In genomic region chr1:172503111-172503997, GRCm38 (mm10) we compare ENCODE assay signal across 7 mouse cellular contexts. TPM values are rescaled to one million over a fixed set of nuclear protein-coding genes. Genes with fewer than 3 reads are reported as not detected.
DNase-seq lines count a peak whose midpoint lies in the region; ATAC-seq and TF ChIP-seq lines count a peak whose summit lies in the region.

No protein-coding gene starts in this region.

- no peak for TF ChIP-seq EP300 in MEL (IDR thresholded peaks at IDR 0.05; ENCODE audit: low read depth in 1 of 2, low read length in 2 of 2)

- H3K27ac ChIP-seq in MEL (ENCODE audit: control insufficient read depth, low read depth, low read length) = 0 out of 2 replicates have a peak overlapping the region, but pooled peaks have one; percentile 11
- peak overlapping the region; percentile 98 for H3K27ac ChIP-seq in brown adipose tissue, adult 24 weeks (replicated peaks; ENCODE audit: low read depth, low read length)
- H3K27ac ChIP-seq in heart, embryonic 16.5 days (ENCODE audit: low read length) = peak overlapping the region; percentile 69
- H3K27ac ChIP-seq in limb, embryonic 10.5 days = peak overlapping the region; percentile 15
- H3K27ac ChIP-seq in midbrain, embryonic 12.5 days (replicated peaks) = peak overlapping the region; percentile 30; the same call in 1 of the 2 replicates

- WGBS in heart, embryonic 16.5 days = 28% methylated on average over 14 of the region's 14 CpGs
- 59% methylated on average over 14 of the region's 14 CpGs for WGBS in limb, embryonic 10.5 days
- WGBS in midbrain, embryonic 12.5 days = 41% methylated on average over 14 of the region's 14 CpGs

- H3K4me2 ChIP-seq in heart, embryonic 16.5 days (ENCODE audit: low read depth, low read length) = peak overlapping the region; percentile 67
- H3K4me2 ChIP-seq in midbrain, embryonic 12.5 days (replicated peaks) = 0 out of 2 replicates have a peak overlapping the region, but pooled peaks have one; percentile 9

- no peak for TF ChIP-seq RAD21 in MEL (IDR thresholded peaks at IDR 0.05; ENCODE audit: low read depth, low read length)

- DNase-seq in MEL (ENCODE audit: low read depth, low spot score) = peak; percentile 59
- no peak for DNase-seq in limb, embryonic 10.5 days (ENCODE audit: low spot score)

- peak overlapping the region; percentile 25; the same call in 1 of the 2 replicates for H3K9ac ChIP-seq in MEL (ENCODE audit: control insufficient read depth, low read depth, low read length, poor library complexity, severe bottlenecking)
- peak overlapping the region; percentile 74 for H3K9ac ChIP-seq in heart, embryonic 16.5 days (ENCODE audit: low read length)
- 0 out of 2 replicates have a peak overlapping the region, but pooled peaks have one; percentile 2 for H3K9ac ChIP-seq in midbrain, embryonic 12.5 days (replicated peaks)

- TF ChIP-seq POLR2A in MEL (IDR thresholded peaks at IDR 0.05; ENCODE audit: control insufficient read depth in 1 of 2, insufficient read depth in 1 of 2, low read depth in 1 of 2, low read length in 2 of 2, poor library complexity in 1 of 2) = 0 out of 4 replicates have a peak, but pooled peaks of 1 of the 2 experiments have one; percentile 2

- no peak for ATAC-seq in heart, embryonic 16.5 days (replicated peaks; ENCODE audit: extremely low read depth, insufficient read depth, low FRiP score)
- no peak for ATAC-seq in midbrain, embryonic 12.5 days (ENCODE audit: low FRiP score, low read depth)
- ATAC-seq in inflammation-experienced regulatory T-cells, adult 6 months = no peak
- ATAC-seq in granulocyte monocyte progenitor cell, adult 5-6 weeks (replicated peaks; ENCODE audit: poor library complexity, severe bottlenecking) = no peak

- peaks cover 43% of the 10 kb centered on the region for H3K79me2 ChIP-seq in MEL (ENCODE audit: control insufficient read depth, insufficient read depth, low read length, poor library complexity)

- no peaks in the 10 kb centered on the region for H3K27me3 ChIP-seq in MEL (ENCODE audit: control insufficient read depth in 1 of 2, insufficient read depth in 2 of 2, low read length in 2 of 2)
- no peaks in the 10 kb centered on the region for H3K27me3 ChIP-seq in heart, embryonic 16.5 days (ENCODE audit: control insufficient read depth, insufficient read depth, low read length)
- peaks cover 29% of the 10 kb centered on the region for H3K27me3 ChIP-seq in limb, embryonic 10.5 days (ENCODE audit: low read depth, poor library complexity, severe bottlenecking)
- H3K27me3 ChIP-seq in midbrain, embryonic 12.5 days = peaks cover 49% of the 10 kb centered on the region

- TF ChIP-seq CTCF in MEL (IDR thresholded peaks at IDR 0.05 in 2 of 3, conservative IDR thresholded peaks at IDR 0.05 in 1 of 3; ENCODE audit: control insufficient read depth in 1 of 3, insufficient read depth in 1 of 3, low read depth in 2 of 3, low read length in 3 of 3, poor library complexity in 1 of 3, severe bottlenecking in 1 of 3) = no peak

- peaks cover 12 to 53% of the 10 kb centered on the region in 2 experiments for H3K4me1 ChIP-seq in MEL (ENCODE audit: control insufficient read depth in 1 of 2, insufficient read depth in 2 of 2, low read length in 2 of 2)
- peaks cover 23% of the 10 kb centered on the region for H3K4me1 ChIP-seq in brown adipose tissue, adult 24 weeks (ENCODE audit: control insufficient read depth, insufficient read depth, insufficient read length, low read length)
- H3K4me1 ChIP-seq in heart, embryonic 16.5 days (ENCODE audit: control insufficient read depth, insufficient read depth, low read length) = peaks cover 44% of the 10 kb centered on the region
- peaks cover 65% of the 10 kb centered on the region for H3K4me1 ChIP-seq in limb, embryonic 10.5 days
- H3K4me1 ChIP-seq in midbrain, embryonic 12.5 days = peaks cover 55% of the 10 kb centered on the region

- peaks cover 0 to 38% of the 10 kb centered on the region in 2 experiments; a peak in 2 of 4 replicates for H3K36me3 ChIP-seq in MEL (ENCODE audit: control insufficient read depth in 1 of 2, insufficient read depth in 2 of 2, low read length in 2 of 2)
- peaks cover 33% of the 10 kb centered on the region for H3K36me3 ChIP-seq in heart, embryonic 16.5 days (ENCODE audit: control insufficient read depth, insufficient read depth)
- peaks cover 17% of the 10 kb centered on the region for H3K36me3 ChIP-seq in limb, embryonic 10.5 days
- peaks cover 3% of the 10 kb centered on the region; the same call in 1 of the 2 replicates for H3K36me3 ChIP-seq in midbrain, embryonic 12.5 days

- no peaks in the 10 kb centered on the region for H3K9me3 ChIP-seq in MEL (replicated peaks; ENCODE audit: insufficient read depth, low read length)
- no peaks in the 10 kb centered on the region for H3K9me3 ChIP-seq in heart, embryonic 16.5 days (replicated peaks; ENCODE audit: control insufficient read depth, low read length)
- H3K9me3 ChIP-seq in limb, embryonic 10.5 days (replicated peaks) = no peaks in the 10 kb centered on the region
- no peaks in the 10 kb centered on the region for H3K9me3 ChIP-seq in midbrain, embryonic 12.5 days

- H3K4me3 ChIP-seq in MEL (ENCODE audit: control insufficient read depth in 1 of 2, insufficient read depth in 1 of 2, low read depth in 2 of 2, low read length in 2 of 2) = no peak overlapping the region
- peak overlapping the region; percentile 81 for H3K4me3 ChIP-seq in brown adipose tissue, adult 24 weeks (ENCODE audit: insufficient read depth, low read depth, low read length)
- H3K4me3 ChIP-seq in heart, embryonic 16.5 days (ENCODE audit: low read length) = peak overlapping the region; percentile 65
- H3K4me3 ChIP-seq in limb, embryonic 10.5 days = peak overlapping the region; percentile 62
- no peak overlapping the region for H3K4me3 ChIP-seq in midbrain, embryonic 12.5 days

RNA-seq across cellular contexts. Expression of gene Tagln2, which starts 3.5 kb away (rescaled TPM):
- 100 and 150 TPM in 2 replicates for total RNA-seq in MEL (2012; rRNA removed)
- polyA plus RNA-seq in MEL (2012; ENCODE audit: insufficient read depth in 1 of 2, insufficient read length in 2 of 2, low read depth in 1 of 2, low replicate concordance in 2 of 2, missing spikeins in 1 of 2) = 100 to 1,000 TPM; 332 to 581 TPM
- polyA plus RNA-seq in brown adipose tissue, adult 24 weeks (2012; ENCODE audit: insufficient read depth, insufficient read length, missing spikeins) = 26.2 and 29.3 TPM in 2 replicates
- polyA plus RNA-seq in heart, embryonic 16.5 days (2015; fragmentation: Nextera tagmentation; extraction: Ambion mirVana) = 323 and 328 TPM in 2 replicates
- 77.0 and 84.6 TPM in 2 replicates for polyA plus RNA-seq in limb, embryonic 10.5 days (2016; fragmentation: Nextera tagmentation; extraction: Ambion mirVana)
- 37.0 and 45.9 TPM in 2 replicates for polyA plus RNA-seq in midbrain, embryonic 12.5 days (2016; fragmentation: Nextera tagmentation; extraction: Ambion mirVana)
- 100 to 1,000 TPM; 260 to 650 (median 280) TPM for polyA plus RNA-seq in inflammation-experienced regulatory T-cells, adult 6 months (2017; shearing (Covaris generic))
- total RNA-seq in granulocyte monocyte progenitor cell, adult 5-6 weeks (2014; fragmentation: Nextera tagmentation) = 629 and 731 TPM in 2 replicates
- total RNA-seq in granulocyte monocyte progenitor cell, adult 5-6 weeks (2017) = 281 and 350 TPM in 2 replicates

RNA-seq across cellular contexts. Expression of gene Cfap45, which starts 17.2 kb away (rescaled TPM):
- total RNA-seq in MEL (2012; rRNA removed) = 0.29 TPM in 1 of 2 replicates, not detected in the other
- polyA plus RNA-seq in MEL (2012; ENCODE audit: insufficient read depth in 1 of 2, insufficient read length in 2 of 2, low read depth in 1 of 2, low replicate concordance in 2 of 2, missing spikeins in 1 of 2) = under 1 TPM in 1 of 2 experiments, not detected in 1; 0.40 TPM
- not detected in 2 replicates for polyA plus RNA-seq in brown adipose tissue, adult 24 weeks (2012; ENCODE audit: insufficient read depth, insufficient read length, missing spikeins)
- 3.0 and 3.2 TPM in 2 replicates for polyA plus RNA-seq in heart, embryonic 16.5 days (2015; fragmentation: Nextera tagmentation; extraction: Ambion mirVana)
- polyA plus RNA-seq in limb, embryonic 10.5 days (2016; fragmentation: Nextera tagmentation; extraction: Ambion mirVana) = 0.67 and 1.0 TPM in 2 replicates
- polyA plus RNA-seq in midbrain, embryonic 12.5 days (2016; fragmentation: Nextera tagmentation; extraction: Ambion mirVana) = 1.2 TPM in 2 replicates
- 1 to 10 TPM in 2 of 3 experiments, under 1 TPM in 1; 0.43 to 1.5 (median 1.2) TPM for polyA plus RNA-seq in inflammation-experienced regulatory T-cells, adult 6 months (2017; shearing (Covaris generic))
- not detected in 2 replicates for total RNA-seq in granulocyte monocyte progenitor cell, adult 5-6 weeks (2014; fragmentation: Nextera tagmentation)
- total RNA-seq in granulocyte monocyte progenitor cell, adult 5-6 weeks (2017) = 0.46 TPM in 1 of 2 replicates, not detected in the other

RNA-seq across cellular contexts. Expression of gene Igsf9, which starts 21.8 kb away (rescaled TPM):
- total RNA-seq in MEL (2012; rRNA removed) = 0.12 and 0.13 TPM in 2 replicates
- polyA plus RNA-seq in MEL (2012; ENCODE audit: insufficient read depth in 1 of 2, insufficient read length in 2 of 2, low read depth in 1 of 2, low replicate concordance in 2 of 2, missing spikeins in 1 of 2) = under 1 TPM in 1 of 2 experiments, not detected in 1; 0.38 TPM
- 0.96 TPM in 1 of 2 replicates, not detected in the other for polyA plus RNA-seq in brown adipose tissue, adult 24 weeks (2012; ENCODE audit: insufficient read depth, insufficient read length, missing spikeins)
- polyA plus RNA-seq in heart, embryonic 16.5 days (2015; fragmentation: Nextera tagmentation; extraction: Ambion mirVana) = 3.3 and 4.8 TPM in 2 replicates
- polyA plus RNA-seq in limb, embryonic 10.5 days (2016; fragmentation: Nextera tagmentation; extraction: Ambion mirVana) = 79.5 and 85.8 TPM in 2 replicates
- polyA plus RNA-seq in midbrain, embryonic 12.5 days (2016; fragmentation: Nextera tagmentation; extraction: Ambion mirVana) = 86.1 and 99.3 TPM in 2 replicates
- polyA plus RNA-seq in inflammation-experienced regulatory T-cells, adult 6 months (2017; shearing (Covaris generic)) = 1 to 10 TPM in 1 of 3 experiments, under 1 TPM in 1, not detected in 1; 0.50 to 1.4 TPM
- total RNA-seq in granulocyte monocyte progenitor cell, adult 5-6 weeks (2014; fragmentation: Nextera tagmentation) = not detected in 2 replicates
- not detected in 2 replicates for total RNA-seq in granulocyte monocyte progenitor cell, adult 5-6 weeks (2017)

RNA-seq across cellular contexts. Expression of gene Slamf9, which starts 28.2 kb away (rescaled TPM):
- total RNA-seq in MEL (2012; rRNA removed) = 0.23 TPM in 1 of 2 replicates, not detected in the other
- polyA plus RNA-seq in MEL (2012; ENCODE audit: insufficient read depth in 1 of 2, insufficient read length in 2 of 2, low read depth in 1 of 2, low replicate concordance in 2 of 2, missing spikeins in 1 of 2) = under 1 TPM in 1 of 2 experiments, not detected in 1; 0.38 TPM
- 3.5 and 4.5 TPM in 2 replicates for polyA plus RNA-seq in brown adipose tissue, adult 24 weeks (2012; ENCODE audit: insufficient read depth, insufficient read length, missing spikeins)
- 0.77 and 0.95 TPM in 2 replicates for polyA plus RNA-seq in heart, embryonic 16.5 days (2015; fragmentation: Nextera tagmentation; extraction: Ambion mirVana)
- 0.18 TPM in 1 of 2 replicates, not detected in the other for polyA plus RNA-seq in limb, embryonic 10.5 days (2016; fragmentation: Nextera tagmentation; extraction: Ambion mirVana)
- 0.18 TPM in 1 of 2 replicates, not detected in the other for polyA plus RNA-seq in midbrain, embryonic 12.5 days (2016; fragmentation: Nextera tagmentation; extraction: Ambion mirVana)
- polyA plus RNA-seq in inflammation-experienced regulatory T-cells, adult 6 months (2017; shearing (Covaris generic)) = under 1 TPM in 2 of 3 experiments, not detected in 1; 0.36 to 0.61 TPM
- not detected in 2 replicates for total RNA-seq in granulocyte monocyte progenitor cell, adult 5-6 weeks (2014; fragmentation: Nextera tagmentation)
- total RNA-seq in granulocyte monocyte progenitor cell, adult 5-6 weeks (2017) = 0.26 TPM in 1 of 2 replicates, not detected in the other

RNA-seq across cellular contexts. Expression of gene Vsig8, which starts 52.4 kb away (rescaled TPM):
- not detected in 2 replicates for total RNA-seq in MEL (2012; rRNA removed)
- not detected for polyA plus RNA-seq in MEL (2012; ENCODE audit: insufficient read depth in 1 of 2, insufficient read length in 2 of 2, low read depth in 1 of 2, low replicate concordance in 2 of 2, missing spikeins in 1 of 2)
- polyA plus RNA-seq in brown adipose tissue, adult 24 weeks (2012; ENCODE audit: insufficient read depth, insufficient read length, missing spikeins) = not detected in 2 replicates
- 0.32 and 0.55 TPM in 2 replicates for polyA plus RNA-seq in heart, embryonic 16.5 days (2015; fragmentation: Nextera tagmentation; extraction: Ambion mirVana)
- polyA plus RNA-seq in limb, embryonic 10.5 days (2016; fragmentation: Nextera tagmentation; extraction: Ambion mirVana) = 0.13 TPM in 1 of 2 replicates, not detected in the other
- polyA plus RNA-seq in midbrain, embryonic 12.5 days (2016; fragmentation: Nextera tagmentation; extraction: Ambion mirVana) = 0.15 TPM in 1 of 2 replicates, not detected in the other
- polyA plus RNA-seq in inflammation-experienced regulatory T-cells, adult 6 months (2017; shearing (Covaris generic)) = not detected
- total RNA-seq in granulocyte monocyte progenitor cell, adult 5-6 weeks (2014; fragmentation: Nextera tagmentation) = not detected in 2 replicates
- total RNA-seq in granulocyte monocyte progenitor cell, adult 5-6 weeks (2017) = not detected in 2 replicates

Comparison
In these comparisons a context has a peak if more than half of its experiments do, and no peak if none do; other contexts are left out.
1. H3K27ac ChIP-seq: peak in every context shown above with its lines; median percentile 98 in brown adipose tissue, adult 24 weeks; 69 in heart, embryonic 16.5 days; 30 in midbrain, embryonic 12.5 days; 15 in limb, embryonic 10.5 days; 11 in MEL.
2. H3K4me3 ChIP-seq: peak in brown adipose tissue, adult 24 weeks (single experiment), heart, embryonic 16.5 days (single experiment) and limb, embryonic 10.5 days (single experiment); none in MEL (0 of 2) and midbrain, embryonic 12.5 days (single experiment).
3. H3K9ac ChIP-seq: peak in every context shown above with its lines; median percentile 74 in heart, embryonic 16.5 days; 25 in MEL; 2 in midbrain, embryonic 12.5 days.
4. RNA of gene Igsf9, which starts 21.8 kb away (polyA plus RNA-seq): 86.1 to 99.3 TPM in midbrain, embryonic 12.5 days and 79.5 to 85.8 TPM in limb, embryonic 10.5 days; 3.3 to 4.8 TPM in heart, embryonic 16.5 days, 0.50 to 1.4 TPM in inflammation-experienced regulatory T-cells, adult 6 months, 0.38 TPM in MEL and 0.96 TPM in brown adipose tissue, adult 24 weeks; every median in the first group is over 10 times any median in the second.